Mouse (Mus musculus) liver, adult 2 months (tissue): ENCODE data around the gene Prelid1. TPM values are rescaled to one million over a fixed set of nuclear protein-coding genes. Genes with fewer than 3 reads are reported as not detected.

ENCODE experiments used
- DNase-seq: peaks from one replicate; pipeline ENCODE4 v3.0.0-alpha.2; 2011; ENCODE audit warnings: low read depth, low spot score; ENCODE audit errors: extremely low read depth
- H3K27ac ChIP-seq: fragments of 200-500 bp; replicated peaks from 2 replicates; pipeline ENCODE4 v1.5.1; 2012; ENCODE audit warnings: low read depth, mild to moderate bottlenecking, control low read depth, inconsistent platforms, low read length; ENCODE audit not compliant: insufficient read depth
- H3K27me3 ChIP-seq: fragments of 200-500 bp; 2 replicates; pipeline ENCODE4 v1.6.1; 2012; ENCODE audit warnings: mild to moderate bottlenecking, moderate library complexity, low read length, inconsistent platforms; ENCODE audit not compliant: control insufficient read depth, insufficient read depth
- H3K36me3 ChIP-seq: fragments of 200-500 bp; 2 replicates; pipeline ENCODE4 v1.6.1; 2012; ENCODE audit warnings: low read length, inconsistent platforms; ENCODE audit not compliant: control insufficient read depth, insufficient read depth
- H3K4me1 ChIP-seq: fragments of 200-500 bp; 2 replicates; pipeline ENCODE4 v1.6.1; 2011; ENCODE audit warnings: low read length; ENCODE audit not compliant: control insufficient read depth, insufficient read depth
- H3K4me3 ChIP-seq: fragments of 200-500 bp; 2 replicates; pipeline ENCODE4 v1.5.1; 2011; ENCODE audit warnings: low read depth, mild to moderate bottlenecking, control low read depth, low read length, moderate library complexity; ENCODE audit not compliant: insufficient read depth
- H3K79me2 ChIP-seq: fragments of 200-500 bp; 2 replicates; pipeline ENCODE4 v1.6.1; 2012; ENCODE audit warnings: inconsistent platforms, mild to moderate bottlenecking, low read length, moderate library complexity; ENCODE audit not compliant: control insufficient read depth, insufficient read depth
- H3K9ac ChIP-seq: fragments of 200-500 bp; 2 replicates; pipeline ENCODE4 v1.6.1; 2012; ENCODE audit warnings: low read depth, mild to moderate bottlenecking, control low read depth, inconsistent platforms, low read length
- CTCF ChIP-seq: fragments of 200-500 bp; IDR thresholded peaks from 2 replicates; pipeline ENCODE4 v1.5.1; 2011; ENCODE audit warnings: low read depth, low read length, control low read depth
- POLR2A ChIP-seq: fragments of 200-500 bp; IDR thresholded peaks from 2 replicates; pipeline ENCODE4 v1.6.1; 2011; ENCODE audit warnings: low read length, control low read depth; ENCODE audit not compliant: insufficient read depth; ENCODE audit errors: extremely low read depth
- WGBS: fragments of 180-500 bp; shearing (Covaris S2); methylation state at CpG from one replicate; pipeline ENCODE4 v1.1.7; 2018; 5-methylcytosine and 5-hydroxymethylcytosine counted together
- polyA plus RNA-seq: library from polyadenylated mRNA; depleted of rRNA; stranded (reverse); fragments of >200 nt; gene quantifications from 2 replicates; pipeline ENCODE4 v1.2.3, GENCODE M21; 2012
- total RNA-seq: library from RNA; depleted of rRNA; stranded (reverse); fragments of >200 nt; gene quantifications from 2 replicates; pipeline ENCODE4 v1.2.3, GENCODE M21; 2014

Prelid1 gene
- total and polyA plus RNA-seq, 2 experiments: 96.3 to 383 TPM

DNA sequence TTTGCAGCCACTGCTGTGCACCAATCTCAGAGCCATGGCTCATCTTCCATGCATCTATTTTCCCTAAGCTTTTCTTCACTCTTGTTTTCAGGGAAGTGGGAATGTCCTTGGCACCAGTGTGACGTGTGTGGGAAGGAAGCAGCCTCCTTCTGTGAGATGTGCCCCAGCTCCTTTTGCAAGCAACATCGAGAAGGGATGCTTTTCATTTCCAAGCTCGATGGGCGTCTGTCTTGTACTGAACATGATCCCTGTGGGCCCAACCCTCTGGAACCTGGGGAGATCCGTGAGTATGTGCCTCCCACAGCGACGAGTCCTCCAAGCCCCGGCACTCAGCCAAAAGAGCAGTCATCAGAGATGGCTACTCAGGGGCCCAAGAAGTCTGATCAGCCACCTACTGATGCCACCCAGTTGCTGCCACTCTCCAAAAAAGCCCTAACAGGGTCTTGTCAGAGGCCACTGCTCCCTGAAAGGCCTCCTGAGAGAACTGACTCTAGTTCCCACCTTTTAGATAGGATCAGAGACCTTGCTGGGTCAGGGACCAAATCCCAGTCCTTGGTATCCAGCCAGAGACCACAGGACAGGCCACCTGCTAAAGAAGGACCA lies 8.2 kb upstream of the Prelid1 start:
- H3K4me1 ChIP-seq: no peaks in the 10 kb centered on the region
- no peak overlapping the region for H3K4me3 ChIP-seq
- H3K9ac ChIP-seq: no peak overlapping the region
- 91% methylated on average over 8 of the region's 8 CpGs for WGBS
- no peaks in the 10 kb centered on the region for H3K79me2 ChIP-seq
- H3K36me3 ChIP-seq: peaks cover 61% of the 10 kb centered on the region
- no peak for DNase-seq
- H3K27me3 ChIP-seq: no peaks in the 10 kb centered on the region
- no peak for TF ChIP-seq CTCF
- TF ChIP-seq POLR2A: no peak
- H3K27ac ChIP-seq: no peak overlapping the region

GRCm38 (mm10) chr13:55313051-55313450 lies 7.2 kb upstream of the Prelid1 start:
- WGBS: 91% methylated on average over 9 of the region's 9 CpGs
- no peak overlapping the region for H3K9ac ChIP-seq

DNA sequence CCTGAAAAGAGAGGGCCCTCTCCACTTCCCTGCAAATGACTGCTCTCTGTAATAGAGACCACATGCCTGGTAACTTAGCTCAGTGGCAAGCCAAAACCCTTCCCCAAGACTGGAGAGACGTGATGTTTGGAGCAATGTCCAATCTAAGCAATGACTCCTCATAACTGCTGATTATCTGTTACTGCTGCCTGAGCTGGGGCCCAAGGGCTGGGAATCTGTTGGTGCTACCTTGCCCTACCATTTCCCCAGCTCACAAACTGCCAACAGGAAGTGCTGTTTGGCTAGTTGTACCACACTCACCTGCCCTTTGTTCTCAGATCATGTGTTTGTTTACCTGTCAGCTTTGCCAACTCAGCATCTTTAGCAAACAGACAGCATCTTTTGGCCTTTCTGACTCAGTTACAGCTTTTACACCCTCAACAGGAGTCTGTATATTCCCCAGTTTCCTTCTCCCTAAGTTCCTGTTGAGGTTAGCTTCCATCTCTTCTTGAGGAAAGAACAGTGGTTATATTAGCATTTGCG lies 5.3 kb upstream of the Prelid1 start:
- no peak for TF ChIP-seq POLR2A
- no peak for TF ChIP-seq CTCF
- H3K36me3 ChIP-seq: peaks cover 41% of the 10 kb centered on the region
- H3K4me3 ChIP-seq: no peak overlapping the region
- WGBS: 66% methylated on average over 2 of the region's 2 CpGs
- DNase-seq: peak; percentile 60
- H3K27me3 ChIP-seq: no peaks in the 10 kb centered on the region
- no peaks in the 10 kb centered on the region for H3K4me1 ChIP-seq
- no peak overlapping the region for H3K9ac ChIP-seq
- no peak overlapping the region for H3K27ac ChIP-seq
- H3K79me2 ChIP-seq: no peaks in the 10 kb centered on the region

More at GRCm38 (mm10) chr13:55313051-55313450, 7.2 kb upstream of the Prelid1 start:
- H3K79me2 ChIP-seq: no peaks in the 10 kb centered on the region
- H3K4me3 ChIP-seq: no peak overlapping the region
- DNase-seq: no peak
- H3K4me1 ChIP-seq: no peaks in the 10 kb centered on the region
- H3K27me3 ChIP-seq: no peaks in the 10 kb centered on the region
- peaks cover 52% of the 10 kb centered on the region for H3K36me3 ChIP-seq
- TF ChIP-seq CTCF (no peak), POLR2A (no peak)
- no peak overlapping the region for H3K27ac ChIP-seq

GRCm38 (mm10) chr13:55318351-55318750 lies 1.9 kb upstream of the Prelid1 start:
- Histone ChIP-seq H3K9ac (no peak overlapping the region), H3K4me3 (no peak overlapping the region), H3K4me1 (peaks cover 13% of the 10 kb centered on the region), H3K27ac (no peak overlapping the region), H3K36me3 (peaks cover 19% of the 10 kb centered on the region), H3K27me3 (no peaks in the 10 kb centered on the region), H3K79me2 (peaks cover 9% of the 10 kb centered on the region; the same call in 1 of the 2 replicates)
- TF ChIP-seq POLR2A (no peak), CTCF (no peak)
- no peak for DNase-seq
- WGBS: 83% methylated on average over 3 of the region's 3 CpGs

DNA sequence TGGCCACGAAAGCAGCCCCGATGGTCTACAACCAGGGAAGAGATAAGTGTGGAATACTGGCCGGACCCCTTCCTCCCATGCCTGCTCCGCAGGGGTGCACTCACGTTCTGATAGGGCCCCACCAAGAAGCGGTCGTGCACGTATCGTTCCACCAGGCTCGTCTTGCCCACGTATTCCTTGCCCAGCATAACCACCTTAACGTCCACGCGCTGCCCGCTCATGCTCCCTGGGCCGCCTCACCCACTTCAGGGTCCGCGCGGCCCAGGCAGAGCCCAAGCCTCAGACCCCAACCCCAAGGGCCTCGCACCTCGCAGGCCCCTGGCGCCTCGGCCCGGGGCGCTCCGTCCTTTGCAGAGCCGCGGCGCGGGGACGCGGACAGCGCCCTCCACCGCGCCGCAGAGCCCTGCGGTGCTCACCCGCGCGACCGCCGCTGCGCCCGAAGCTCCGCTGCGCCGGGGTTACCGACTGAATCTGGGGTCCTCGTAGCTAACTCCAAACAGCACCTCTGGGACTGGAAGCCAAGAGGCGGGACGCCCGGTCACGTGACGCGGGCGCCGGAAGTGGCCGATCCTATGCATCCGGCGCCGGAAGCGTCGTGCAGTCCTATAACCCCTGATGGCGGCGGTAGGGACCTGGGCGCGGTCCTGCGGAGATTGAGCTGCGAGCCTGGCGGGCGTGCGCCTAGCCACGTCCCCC lies 1.3 kb downstream of the Prelid1 start, which contains the start of gene Rab24:
Gene Rab24, minus strand, starts transcription at position 513 of the 696 bp plus-strand sequence.
- peaks cover 14% of the 10 kb centered on the region for H3K4me1 ChIP-seq
- peak; percentile 77 for TF ChIP-seq POLR2A
- no peak for TF ChIP-seq CTCF
- H3K27me3 ChIP-seq: no peaks in the 10 kb centered on the region
- under 1% methylated on average over 73 of the region's 73 CpGs for WGBS
- H3K79me2 ChIP-seq: peaks cover 9% of the 10 kb centered on the region; the same call in 1 of the 2 replicates
- H3K4me3 ChIP-seq: peak within 1 kb of the TSS; percentile 90
- H3K36me3 ChIP-seq: peaks cover 18% of the 10 kb centered on the region
- peak within 1 kb of the TSS; percentile 86 for H3K9ac ChIP-seq
- H3K27ac ChIP-seq: peak within 1 kb of the TSS; percentile 87
- DNase-seq: peak; percentile 64
